Mouse (Mus musculus): Measurements from ENCODE around the gene Rad51d.
"Not testable (repeated sequence)": the region's sequence is repeated elsewhere in the genome, so short reads cannot be mapped to it uniquely, and the experiment has no call there.

Gene Rad51d

DNA sequence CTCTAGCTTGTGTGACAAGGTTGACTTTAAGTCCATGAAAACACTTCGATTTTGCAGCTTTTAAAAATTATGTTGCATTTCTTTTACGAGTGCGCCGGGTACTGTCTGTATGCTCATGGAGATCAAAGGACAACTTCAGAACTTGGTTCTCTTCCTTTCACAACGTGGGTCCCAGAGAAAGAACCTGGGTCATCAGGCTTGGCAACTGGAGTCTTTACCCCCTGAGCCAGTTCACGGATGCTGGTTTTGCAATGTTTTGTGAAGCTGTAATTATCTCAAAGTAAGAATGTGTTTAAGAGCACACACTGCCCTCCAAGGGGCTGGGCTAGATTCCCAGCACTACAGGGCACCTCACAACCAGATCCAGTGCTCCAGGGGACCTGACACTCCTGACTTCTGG is 36.3 kb downstream of the Rad51d start:
- no peak for DNase-seq

DNA sequence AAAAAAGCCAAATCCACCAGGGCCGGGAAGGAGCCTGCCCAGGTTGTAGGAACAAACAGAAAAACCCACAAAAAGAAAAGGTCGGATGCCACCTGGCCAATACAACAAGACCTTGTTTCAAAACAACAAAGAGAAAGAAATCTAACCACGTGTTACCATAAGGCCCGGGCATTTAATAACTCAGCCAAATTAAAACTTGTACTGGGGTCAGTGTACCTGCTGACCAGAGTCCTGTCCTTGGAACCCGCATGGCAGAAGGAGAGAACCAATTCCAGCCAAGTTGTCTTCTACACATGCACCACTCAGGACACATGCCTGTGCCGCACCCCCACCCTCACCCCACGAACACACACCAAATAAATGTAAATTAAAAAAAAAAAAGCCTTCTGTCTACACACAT is 37.5 kb downstream of the Rad51d start:
- DNase-seq, result no peak

DNA sequence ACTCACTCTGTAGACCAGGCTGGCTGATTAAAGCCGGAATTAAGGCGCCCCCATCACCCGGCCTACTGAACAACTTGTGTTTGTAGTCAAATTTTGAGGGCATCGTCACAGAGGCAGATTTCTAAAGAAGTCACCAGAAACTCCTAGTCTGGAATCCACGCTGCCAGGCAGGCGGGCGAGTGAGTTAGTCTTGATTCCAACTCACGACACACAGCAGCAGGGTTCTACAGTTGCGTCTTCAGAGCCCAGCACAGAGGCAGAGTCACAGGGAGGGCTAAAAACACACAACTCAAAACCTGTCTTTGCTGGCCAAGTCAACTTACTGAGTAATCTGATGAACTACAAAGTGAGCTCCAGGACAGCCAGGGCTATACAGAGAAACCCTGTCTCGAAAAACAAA is 37.9 kb downstream of the Rad51d start:
- DNase-seq, result no peak

DNA sequence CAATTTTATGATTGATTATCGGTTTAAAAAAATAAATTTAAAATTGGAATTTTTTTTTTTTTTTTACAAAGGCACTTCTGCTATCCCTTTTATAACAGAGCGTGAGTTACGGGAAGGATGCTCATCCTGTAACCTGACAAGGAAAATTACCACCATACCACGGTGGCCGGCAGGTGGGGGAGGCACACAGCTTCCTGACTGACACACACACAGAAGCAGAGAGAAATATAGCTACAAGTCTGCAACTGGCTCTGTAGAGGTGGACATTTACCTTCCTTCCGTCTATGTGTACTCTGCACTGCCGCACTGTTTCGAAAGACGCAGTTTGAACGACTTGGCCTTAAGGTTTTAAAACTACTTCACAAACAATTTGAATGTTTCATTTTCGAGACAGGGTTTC is 38.3 kb downstream of the Rad51d start:
- DNase-seq, result no peak

DNA sequence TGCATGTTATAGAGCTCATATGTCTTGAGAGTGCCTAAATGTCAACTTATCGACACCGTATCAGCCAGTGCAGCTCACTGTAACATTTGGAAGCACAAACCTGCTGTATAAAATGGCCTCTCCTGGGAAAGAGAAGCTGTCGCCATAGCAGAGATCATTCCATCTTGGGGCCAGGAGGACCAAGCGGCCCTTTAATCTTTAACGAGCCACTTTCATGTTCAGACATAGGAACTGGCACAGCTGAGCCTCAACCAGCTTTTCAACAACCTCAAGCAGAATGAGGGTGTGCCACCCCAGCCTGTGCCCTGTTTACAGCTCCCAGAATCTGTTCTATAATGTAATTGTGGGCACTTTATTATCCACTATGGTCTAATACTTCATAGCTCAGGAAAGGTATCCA is 40.2 kb downstream of the Rad51d start:
- DNase-seq, result no peak

DNA sequence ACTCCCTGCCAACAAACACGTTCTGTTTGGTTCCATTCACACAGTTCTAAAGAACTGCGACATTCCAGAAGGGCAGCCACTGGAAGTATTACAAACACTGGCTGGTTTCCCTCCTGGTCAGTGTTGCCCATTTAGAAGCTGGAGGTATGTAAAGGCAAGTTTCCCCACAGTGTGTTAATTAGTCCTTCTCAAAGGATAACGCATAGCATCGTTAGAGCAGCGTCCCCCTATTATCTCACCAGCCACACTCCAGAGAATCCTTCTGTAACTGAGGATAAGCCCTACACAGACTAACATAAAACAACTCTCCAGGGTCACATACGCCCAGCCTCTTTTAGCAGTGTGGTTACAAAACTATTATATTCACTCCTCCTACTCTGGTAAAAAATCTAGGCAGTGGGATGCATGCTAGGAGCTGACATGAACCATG is 42.8 kb downstream of the Rad51d start:
- no peak for DNase-seq

DNA sequence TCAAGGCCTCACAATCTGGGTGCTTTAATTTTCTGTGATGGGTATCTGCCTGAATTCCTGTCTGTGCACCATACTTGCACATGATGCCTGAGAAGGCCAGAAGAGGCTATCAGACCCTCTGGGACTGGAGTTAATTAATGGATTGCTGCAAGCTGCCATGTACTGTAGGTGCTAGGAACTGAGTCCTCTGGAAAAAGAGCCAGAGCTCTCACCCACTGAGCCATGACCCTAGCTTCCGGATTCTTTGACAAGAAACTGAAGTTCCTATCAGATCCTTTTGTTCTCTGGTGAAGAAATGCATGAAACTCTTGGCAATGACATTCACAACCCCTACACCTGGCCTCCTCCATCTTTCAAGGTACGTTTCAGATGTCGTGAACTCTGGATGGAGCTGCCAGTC is 43.5 kb downstream of the Rad51d start:
- DNase-seq, result no peak

DNA sequence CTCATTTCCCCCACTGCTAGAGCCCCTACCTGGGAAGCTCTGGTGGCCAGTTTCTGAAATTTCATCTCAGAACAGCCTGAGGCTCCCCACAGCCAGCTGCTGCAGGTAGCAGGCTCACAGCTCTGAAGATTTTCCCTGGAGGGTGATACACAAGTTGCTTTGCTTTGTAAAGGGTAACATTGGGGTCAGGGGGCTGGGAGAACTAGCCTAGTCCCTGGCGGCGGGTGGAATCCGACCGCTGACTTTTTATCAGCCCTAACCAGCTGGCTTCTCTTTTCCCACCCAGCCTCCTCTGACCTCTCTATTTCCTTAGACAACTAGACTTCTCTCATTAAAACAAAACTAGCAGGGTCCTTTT is 44.4 kb downstream of the Rad51d start:
- no peak for DNase-seq

DNA sequence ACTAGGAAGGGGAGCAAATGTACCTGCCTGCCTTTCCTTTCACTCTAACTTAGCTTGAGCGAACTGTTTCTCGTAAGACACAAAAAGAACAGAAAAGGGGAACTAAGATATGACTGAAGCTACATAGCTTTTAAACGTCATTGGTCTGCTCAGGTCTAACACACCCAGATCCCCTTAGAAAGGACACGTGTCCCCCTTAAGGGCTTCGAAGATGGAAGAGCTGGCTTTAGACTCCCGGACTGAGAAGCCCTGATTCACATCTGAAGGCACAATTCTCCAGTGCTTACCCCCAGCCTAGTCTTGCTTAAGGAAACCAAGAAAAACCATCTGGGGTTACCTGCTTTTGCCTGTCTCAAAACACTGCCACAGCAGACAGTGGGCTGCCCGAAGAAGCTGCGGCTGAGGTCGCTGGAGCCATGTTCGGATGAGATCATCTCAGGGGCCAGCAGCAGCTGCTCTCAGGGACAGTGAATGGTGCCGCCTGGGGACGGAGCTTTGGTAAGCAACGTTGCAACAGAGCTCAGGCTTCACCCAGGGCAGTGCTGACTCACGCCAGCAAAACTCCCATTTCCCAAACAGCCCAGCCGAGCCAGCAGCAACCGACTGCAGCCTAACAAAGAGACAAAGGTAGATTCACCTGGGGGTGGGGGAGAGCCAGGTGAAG is 44.9 kb downstream of the Rad51d start:
- DNase-seq, result peak; percentile 9 to 19

DNA sequence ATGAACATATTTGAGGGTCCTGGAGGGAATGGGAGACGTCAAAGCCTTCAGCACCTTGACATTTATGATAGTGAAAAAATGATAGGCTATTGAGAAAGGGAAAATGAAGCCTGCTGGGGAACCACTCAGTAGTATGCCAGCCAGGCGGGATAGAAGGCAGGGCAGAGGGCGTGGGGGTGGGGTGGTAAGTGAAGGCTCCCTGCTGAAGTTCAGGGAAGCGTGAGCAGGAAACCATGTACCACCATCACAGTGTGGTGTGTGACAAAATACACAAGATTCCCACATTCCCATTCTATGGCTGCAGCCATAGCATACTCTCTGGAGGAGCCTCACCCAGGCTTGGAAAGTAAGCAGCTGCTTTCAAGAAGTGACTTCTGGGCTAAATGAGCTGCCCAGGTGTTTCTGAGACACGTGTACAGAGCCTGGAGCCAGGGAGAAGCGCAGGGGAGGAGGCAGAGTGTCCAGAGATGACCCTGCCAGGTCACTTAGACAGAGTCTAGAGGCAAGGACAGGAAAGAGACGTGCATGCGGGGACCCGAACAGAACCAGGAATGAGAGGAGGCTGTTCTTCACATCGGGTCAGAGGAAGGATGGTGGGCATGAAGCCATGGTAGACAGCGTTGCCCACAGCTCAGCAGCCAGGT is 45.5 kb downstream of the Rad51d start:
- no peak for DNase-seq

DNA sequence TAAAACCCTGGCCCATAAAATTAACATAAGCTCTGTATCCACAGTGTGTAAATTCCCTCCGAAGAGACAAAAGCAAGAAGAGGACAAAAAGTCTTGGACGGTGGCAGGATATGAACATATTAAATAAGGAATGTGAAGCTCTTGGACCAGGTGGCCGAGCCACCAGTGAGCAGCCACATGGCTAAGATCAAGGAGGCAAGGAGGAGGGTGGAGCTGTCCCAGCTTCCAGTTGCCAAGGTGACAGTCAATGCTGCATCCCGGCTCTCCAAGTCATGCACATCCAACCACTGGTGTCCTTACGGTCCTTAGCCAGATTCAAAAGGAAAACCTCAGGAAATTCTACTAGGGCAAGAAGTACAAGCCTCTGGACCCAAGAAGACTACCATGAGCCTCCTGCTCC is 51.9 kb downstream of the Rad51d start:
- DNase-seq, result no peak

DNA sequence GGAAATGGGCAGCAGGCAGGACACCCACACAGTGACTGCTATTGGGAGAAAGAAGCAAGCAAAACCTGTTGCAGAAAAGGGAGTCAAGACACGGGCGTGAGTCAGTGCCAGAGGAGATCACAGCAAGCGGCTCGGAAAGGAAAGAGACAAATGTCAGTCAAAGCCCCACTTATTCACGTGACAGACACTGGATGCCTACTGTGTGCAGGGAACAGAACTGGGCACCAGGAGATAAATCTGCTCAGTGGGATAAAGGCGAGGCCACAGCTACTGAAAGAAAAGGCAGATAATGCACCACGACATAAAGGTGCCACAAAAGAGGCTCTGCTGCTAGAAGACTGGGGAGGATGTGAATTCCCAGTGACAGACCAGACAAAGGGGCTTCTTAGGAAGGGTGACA is 52.6 kb downstream of the Rad51d start:
- no peak for DNase-seq

DNA sequence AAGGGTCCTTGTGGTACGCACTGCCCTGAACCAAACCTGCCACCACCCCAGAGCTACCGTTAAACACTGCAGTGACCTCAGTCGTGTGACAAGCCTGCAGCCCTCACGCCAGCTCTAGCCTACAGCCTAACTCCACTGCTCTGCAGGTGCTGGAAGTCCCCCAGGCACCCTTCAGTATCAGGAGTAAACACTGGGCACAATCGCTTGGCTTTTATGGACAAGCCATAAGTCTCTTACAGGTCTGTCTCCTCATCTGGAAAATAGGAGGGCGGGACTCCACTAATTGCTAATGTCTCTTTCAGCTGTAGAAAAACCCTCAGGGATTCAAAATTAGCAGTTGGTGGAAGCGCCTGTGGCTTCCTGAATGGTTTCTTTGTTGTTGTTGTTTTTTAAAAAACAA is 53.2 kb downstream of the Rad51d start:
- DNase-seq, result no peak

DNA sequence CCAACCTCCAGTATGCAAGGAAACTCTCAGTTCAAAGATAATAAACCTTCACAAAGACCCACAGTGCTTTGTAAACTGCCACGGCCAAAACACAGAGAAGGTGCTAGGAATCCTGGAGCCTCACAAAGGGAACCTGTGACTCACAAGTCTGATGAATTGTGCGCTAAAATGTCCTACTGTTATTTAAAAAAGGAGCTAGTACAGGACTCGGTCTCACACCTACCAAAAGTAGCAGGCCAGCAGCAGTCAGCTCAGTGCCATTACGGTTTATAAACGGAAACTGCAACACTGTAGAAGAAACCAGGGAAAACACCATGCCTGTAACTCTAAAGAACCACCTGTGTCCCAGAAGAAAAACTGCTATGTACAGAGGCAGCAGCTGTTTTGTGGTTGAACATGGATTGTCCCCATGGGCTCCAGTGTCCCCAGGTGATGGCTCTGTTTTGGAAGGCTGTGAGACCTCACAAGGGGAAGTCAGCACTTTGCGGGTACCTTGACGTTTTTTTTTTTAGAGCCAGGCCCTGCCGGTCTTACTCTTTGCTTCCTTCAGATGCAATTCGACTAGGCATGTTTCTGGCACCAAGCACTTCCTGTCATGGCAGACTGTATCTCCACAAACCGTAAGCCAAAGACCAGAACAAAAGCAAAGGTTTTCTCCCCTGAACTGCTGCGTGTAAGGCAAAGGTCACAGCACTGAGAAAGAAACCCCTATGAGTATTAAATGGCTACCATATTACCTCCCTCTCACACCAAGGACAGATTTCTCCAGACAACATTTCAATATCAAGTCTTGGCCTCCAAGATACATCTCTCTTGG is 54.6 kb downstream of the Rad51d start:
- no peak for DNase-seq

DNA sequence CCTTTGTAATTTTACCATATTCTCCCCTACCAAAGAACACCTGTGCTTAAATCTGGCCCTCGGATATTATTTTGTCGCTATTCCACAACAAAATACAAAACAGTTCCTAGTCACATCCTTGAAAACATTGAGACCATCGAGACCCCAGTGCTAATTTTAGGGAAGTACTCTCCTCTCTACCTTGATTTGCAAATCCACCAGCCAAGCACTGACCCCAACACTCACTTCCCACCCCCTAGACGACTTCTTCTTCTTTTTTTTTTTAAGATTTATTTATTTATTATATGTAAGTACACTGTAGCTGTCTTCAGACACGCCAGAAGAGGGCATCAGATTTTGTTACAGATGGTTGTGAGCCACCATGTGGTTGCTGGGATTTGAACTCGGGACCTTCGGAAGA is 56.1 kb downstream of the Rad51d start:
- not testable (repeated sequence) for DNase-seq

DNA sequence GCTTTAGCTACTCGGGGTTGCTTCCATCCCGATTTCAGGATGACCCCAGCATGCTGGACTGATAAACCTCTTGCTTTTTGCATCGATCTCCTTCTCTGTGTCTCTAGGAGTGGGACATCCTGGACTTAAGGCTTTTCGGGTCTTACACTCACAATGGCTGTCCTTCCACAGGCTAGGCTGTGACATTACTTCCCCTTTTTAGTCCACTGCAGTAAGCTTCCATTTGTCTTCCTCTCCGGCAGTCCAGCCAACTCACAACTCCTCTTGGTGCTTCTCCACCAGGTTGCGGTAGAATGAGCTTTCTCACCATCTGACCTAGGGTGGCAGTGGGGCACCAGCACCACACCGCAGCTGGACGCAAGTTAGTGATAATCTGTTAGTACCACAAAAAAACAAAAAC is 56.5 kb downstream of the Rad51d start:
- DNase-seq, result no peak

DNA sequence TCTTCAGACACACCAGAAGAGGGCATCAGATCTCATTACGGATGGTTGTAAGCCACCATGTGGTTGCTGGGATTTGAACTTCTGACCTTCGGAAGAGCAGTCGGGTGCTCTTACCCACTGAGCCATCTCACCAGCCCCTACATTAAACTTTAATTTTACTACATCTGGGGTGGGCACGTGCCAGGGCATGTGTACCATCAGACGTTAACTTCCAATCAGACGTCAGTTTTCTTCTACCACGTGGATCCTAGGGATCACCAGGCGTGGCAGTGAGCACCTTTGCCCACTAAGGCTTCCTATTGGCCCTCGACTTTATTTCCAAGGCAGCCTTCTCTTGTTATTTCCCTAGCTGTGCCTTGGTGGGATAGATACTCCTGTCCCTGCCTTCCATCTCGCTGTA is 58.0 kb downstream of the Rad51d start:
- not testable (repeated sequence) for DNase-seq

DNA sequence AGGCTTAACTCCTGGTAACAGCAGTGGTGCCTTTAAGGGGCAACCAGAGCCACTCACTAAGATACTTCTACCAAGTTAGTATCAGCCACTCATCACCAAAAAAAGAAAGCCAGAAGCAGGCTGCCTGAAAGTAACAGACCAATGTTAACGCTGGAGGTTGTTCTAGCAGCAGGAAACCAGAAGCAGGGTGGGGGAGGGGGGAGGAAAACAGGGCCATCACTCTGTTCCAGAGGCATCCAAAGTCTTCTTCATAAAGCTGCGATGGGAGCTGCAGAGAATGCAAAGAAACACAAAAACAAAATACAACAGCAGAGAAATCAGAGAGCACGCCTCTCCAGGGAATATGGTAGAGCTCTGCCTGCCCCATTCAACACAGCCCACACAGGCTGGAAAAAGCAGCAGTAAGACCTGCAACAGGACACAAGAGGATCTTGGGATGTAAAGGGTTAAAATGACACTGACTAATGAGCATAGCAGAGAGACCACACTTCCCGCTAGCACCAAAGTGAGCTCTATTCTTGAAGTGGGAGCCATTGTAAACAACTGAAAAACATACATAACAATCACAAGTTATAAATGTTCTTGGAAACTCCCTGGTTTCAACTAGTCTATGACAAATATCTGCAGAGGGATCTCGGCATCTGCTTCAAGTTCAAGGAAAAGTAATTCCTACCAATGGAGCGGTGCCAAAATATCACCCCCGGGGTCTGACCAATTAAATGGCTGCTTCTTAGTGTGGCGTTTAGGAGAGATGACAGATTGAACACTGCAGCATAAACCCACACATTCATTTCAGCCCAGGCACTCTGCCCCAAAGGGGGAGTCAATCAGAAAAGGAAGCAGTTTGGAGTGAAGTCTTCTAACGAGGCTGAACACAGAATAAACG is 59.2 kb downstream of the Rad51d start:
- DNase-seq, result no peak

DNA sequence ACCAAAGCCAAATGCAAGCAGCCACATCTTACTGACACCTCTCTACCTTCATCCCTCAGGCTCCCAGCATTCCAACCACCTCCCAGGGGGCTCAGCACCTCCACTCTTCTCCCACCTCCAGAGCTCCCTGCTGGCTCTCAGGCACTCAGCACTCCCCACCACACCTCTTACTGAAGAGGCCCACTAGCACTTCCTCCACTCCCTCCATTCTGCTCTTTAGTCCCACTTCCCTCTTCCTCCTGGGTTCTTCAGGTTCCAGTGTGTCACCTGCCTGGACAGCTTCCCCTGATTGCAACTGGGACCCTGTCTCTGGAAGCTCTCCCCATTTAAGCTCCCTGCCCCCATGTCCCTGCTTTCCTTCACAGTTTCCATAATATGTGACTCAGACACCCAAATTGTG is 63.6 kb downstream of the Rad51d start:
- no peak for DNase-seq

All from spleen, adult 18-20 months (tissue).